Mouse (Mus musculus): ENCODE data around the gene Gpr176.

The Gpr176 gene

GRCm38 (mm10) chr2:118236196-118236595 is 137.0 kb downstream of the Gpr176 start:
- no peak for DNase-seq (ENCODE audit: low read depth)

- DNase-seq (ENCODE audit: low read depth), result no peak
Measured at GRCm38 (mm10) chr2:118235614-118236013, 137.6 kb downstream of the Gpr176 start.

GRCm38 (mm10) chr2:118230544-118230943 is 142.7 kb downstream of the Gpr176 start:
- DNase-seq (ENCODE audit: low read depth), result no peak

GRCm38 (mm10) chr2:118228486-118229079 is 144.6 kb downstream of the Gpr176 start:
- DNase-seq (ENCODE audit: low read depth), result no peak

Data from naive thymus-derived CD4-positive, alpha-beta T cell, adult 2 months (primary cell).